Mouse (Mus musculus) testis, adult 2 months (tissue): ENCODE data around the gene Zfp664.

Experiments
- CTCF ChIP-seq: fragments of 200-500 bp; IDR thresholded peaks from 2 replicates; pipeline ENCODE4 v1.5.1; 2012; ENCODE audit warnings: low read depth, mild to moderate bottlenecking, inconsistent platforms, low read length, moderate library complexity; ENCODE audit not compliant: control insufficient read depth, insufficient read depth, insufficient replicate concordance
- POLR2A ChIP-seq: fragments of 200-500 bp; IDR thresholded peaks from 2 replicates; pipeline ENCODE4 v1.6.1; 2012; ENCODE audit warnings: low read depth, mild to moderate bottlenecking, inconsistent platforms, low read length, moderate library complexity; ENCODE audit not compliant: control insufficient read depth

- no peak for TF ChIP-seq CTCF
- TF ChIP-seq POLR2A: no peak
Measured at GRCm38 (mm10) chr5:124854202-124854601, 8.3 kb upstream of the Zfp664 start.
